Mouse (Mus musculus): ENCODE results near the gene Kif2c.

DNA sequence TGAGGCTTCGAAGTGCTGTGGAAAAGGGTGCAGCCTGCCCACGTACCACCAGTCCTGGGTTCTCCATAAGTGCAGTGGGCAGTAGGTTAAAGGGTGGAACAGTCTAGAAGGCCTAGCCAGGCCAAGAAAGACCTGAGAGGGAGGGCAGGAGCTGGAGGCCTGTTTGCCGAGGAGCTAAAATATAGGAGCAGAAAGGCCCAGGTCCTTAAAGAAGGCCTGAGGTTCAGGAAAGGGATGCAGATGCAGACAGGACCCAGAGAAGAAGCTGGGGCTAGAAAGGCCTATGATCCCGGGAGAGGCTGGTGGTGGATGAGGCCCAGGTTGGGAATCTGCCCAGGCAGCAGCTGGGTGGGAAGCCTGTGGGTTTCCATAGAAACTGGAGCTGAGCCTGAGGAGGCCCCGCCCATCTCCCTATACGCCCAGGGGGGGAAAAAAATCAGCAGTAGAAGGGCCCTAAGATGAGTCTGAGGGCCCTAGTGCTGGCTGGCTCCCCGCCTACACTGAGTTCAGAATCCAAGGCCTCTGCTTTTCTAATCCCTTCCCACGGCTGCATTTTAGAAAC lies 57.0 kb downstream of the Kif2c start, which contains the start of gene Btbd19:
- TF ChIP-seq CTCF (IDR thresholded peaks at IDR 0.05; ENCODE audit: extremely low read depth, insufficient read depth, low read length) (no peak), POLR2A (IDR thresholded peaks at IDR 0.05; ENCODE audit: extremely low read depth, insufficient read depth, low read length) (0 out of 2 replicates have a peak, but pooled peaks have one; percentile 9)

All from cortical plate, adult 2 months (tissue).